Mouse (Mus musculus): ENCODE results near the gene Dvl2. TPM values are rescaled to one million over a fixed set of nuclear protein-coding genes. Genes with fewer than 3 reads are reported as not detected.

Gene Dvl2
- 51.2 to 61.3 TPM (median 58.7 TPM) in 4 replicates for total RNA-seq (2023)

GRCm38 (mm10) chr11:70000396-70000898 lies at the start of gene Dvl2:
Gene Dvl2, plus strand, starts transcription at chr11:70000595.

GRCm38 (mm10) chr11:69964650-69965270 lies 35.6 kb upstream of the Dvl2 start, which contains the start of gene Cldn7:
Gene Cldn7, plus strand, starts transcription at chr11:69964779.

GRCm38 (mm10) chr11:69981141-69981762 lies 19.1 kb upstream of the Dvl2 start, which contains the start of gene Ctdnep1:
Gene Ctdnep1, plus strand, starts transcription at chr11:69981156.

GRCm38 (mm10) chr11:69982225-69982624 lies 18.2 kb upstream of the Dvl2 start, which contains the start of gene Elp5:
Gene Elp5, minus strand, starts transcription at chr11:69982517.

GRCm38 (mm10) chr11:69990850-69991691 lies 9.3 kb upstream of the Dvl2 start, which contains the start of gene Gabarap:
Gene Gabarap, plus strand, starts transcription at chr11:69991143.

GRCm38 (mm10) chr11:69995391-69995960 lies 4.9 kb upstream of the Dvl2 start, which contains the start of gene Phf23:
Gene Phf23, plus strand, starts transcription at chr11:69995777.

GRCm38 (mm10) chr11:70014880-70015558 lies 14.6 kb downstream of the Dvl2 start, which contains the start of gene Acadvl:
Gene Acadvl, minus strand, starts transcription at chr11:70015411.

GRCm38 (mm10) chr11:70016669-70017068 lies 16.3 kb downstream of the Dvl2 start, which contains the start of gene Dlg4:
Gene Dlg4, plus strand, starts transcription at chr11:70016942.

GRCm38 (mm10) chr11:70053898-70054570 lies 53.6 kb downstream of the Dvl2 start, which contains the start of gene Asgr1:
Gene Asgr1, plus strand, starts transcription at chr11:70054085.

Other genes with a start within 250 kb of the Dvl2 start
- 227 to 251 TPM (median 238 TPM) in 4 replicates for gene Polr2a, start 242.0 kb upstream of the Dvl2 start, total RNA-seq (2023)
- gene Slc35g3, start 238.6 kb upstream of the Dvl2 start, total RNA-seq (2023) = not detected in 4 replicates
- 62.1 to 72.6 TPM (median 65.4 TPM) in 4 replicates for gene Zbtb4, start 234.7 kb upstream of the Dvl2 start, total RNA-seq (2023)
- gene Chrnb1, start 204.7 kb upstream of the Dvl2 start, total RNA-seq (2023) = 7.8 to 14.5 TPM (median 12.0 TPM) in 4 replicates
- gene Fgf11, start 198.7 kb upstream of the Dvl2 start, total RNA-seq (2023) = 0.21 to 0.22 TPM in 2 of 4 replicates, not detected in the others
- gene Tmem102, start 195.0 kb upstream of the Dvl2 start, total RNA-seq (2023) = 0.30 TPM in 1 of 4 replicates, not detected in the others
- gene Gm39566, start 185.3 kb upstream of the Dvl2 start, total RNA-seq (2023) = not detected in 4 replicates
- gene Spem2, start 182.1 kb upstream of the Dvl2 start, total RNA-seq (2023) = not detected in 4 replicates
- gene Spem1, start 178.4 kb upstream of the Dvl2 start, total RNA-seq (2023) = not detected in 4 replicates
- gene Nlgn2, start 162.8 kb upstream of the Dvl2 start, total RNA-seq (2023) = 0.27 to 1.5 TPM (median 0.32 TPM) in 4 replicates
- gene Tmem256, start 162.1 kb upstream of the Dvl2 start, total RNA-seq (2023) = 29.5 to 37.7 TPM (median 32.6 TPM) in 4 replicates
- gene Plscr3, start 154.2 kb upstream of the Dvl2 start, total RNA-seq (2023) = 9.9 to 12.6 TPM (median 11.5 TPM) in 4 replicates
- gene Tnk1, start 141.9 kb upstream of the Dvl2 start, total RNA-seq (2023) = not detected in 4 replicates
- gene Tmem95, start 122.6 kb upstream of the Dvl2 start, total RNA-seq (2023) = not detected in 4 replicates
- gene Kctd11, start 119.2 kb upstream of the Dvl2 start, total RNA-seq (2023) = 1.3 to 2.6 TPM (median 2.3 TPM) in 4 replicates
- 473 to 501 TPM (median 485 TPM) in 4 replicates for gene Acap1, start 105.1 kb upstream of the Dvl2 start, total RNA-seq (2023)
- 1.2 to 3.5 TPM (median 2.0 TPM) in 4 replicates for gene 2810408A11Rik, start 99.6 kb upstream of the Dvl2 start, total RNA-seq (2023)
- gene Neurl4, start 99.5 kb upstream of the Dvl2 start, total RNA-seq (2023) = 51.5 to 76.4 TPM (median 73.4 TPM) in 4 replicates
- 144 to 150 TPM (median 147 TPM) in 4 replicates for gene Gps2, start 86.7 kb upstream of the Dvl2 start, total RNA-seq (2023)
- gene Eif5a, start 78.6 kb upstream of the Dvl2 start, total RNA-seq (2023) = 337 to 380 TPM (median 350 TPM) in 4 replicates
- gene Ybx2, start 64.8 kb upstream of the Dvl2 start, total RNA-seq (2023) = not detected in 4 replicates
- not detected in 4 replicates for gene Slc2a4, start 52.4 kb upstream of the Dvl2 start, total RNA-seq (2023)
- not detected in 4 replicates for gene Cldn7, start 35.8 kb upstream of the Dvl2 start, total RNA-seq (2023)
- 87.5 to 123 TPM (median 99.1 TPM) in 4 replicates for gene Ctdnep1, start 19.4 kb upstream of the Dvl2 start, total RNA-seq (2023)
- gene Elp5, start 18.1 kb upstream of the Dvl2 start, total RNA-seq (2023) = 49.4 to 55.9 TPM (median 52.5 TPM) in 4 replicates
- 285 to 331 TPM (median 318 TPM) in 4 replicates for gene Gabarap, start 9.5 kb upstream of the Dvl2 start, total RNA-seq (2023)
- 48.3 to 52.7 TPM (median 51.4 TPM) in 4 replicates for gene Phf23, start 4.8 kb upstream of the Dvl2 start, total RNA-seq (2023)
- 44.6 to 55.5 TPM (median 48.8 TPM) in 4 replicates for gene Acadvl, start 14.8 kb downstream of the Dvl2 start, total RNA-seq (2023)
- gene Dlg4, start 16.3 kb downstream of the Dvl2 start, total RNA-seq (2023) = 3.9 to 7.2 TPM (median 4.3 TPM) in 4 replicates
- gene Asgr1, start 53.5 kb downstream of the Dvl2 start, total RNA-seq (2023) = not detected in 4 replicates
- not detected in 4 replicates for gene Asgr2, start 92.0 kb downstream of the Dvl2 start, total RNA-seq (2023)
- not detected in 4 replicates for gene Mgl2, start 129.7 kb downstream of the Dvl2 start, total RNA-seq (2023)
- not detected in 4 replicates for gene Clec10a, start 155.6 kb downstream of the Dvl2 start, total RNA-seq (2023)
- not detected in 4 replicates for gene Slc16a11, start 212.2 kb downstream of the Dvl2 start, total RNA-seq (2023)
- 2.3 to 6.7 TPM (median 2.5 TPM) in 4 replicates for gene Slc16a13, start 220.5 kb downstream of the Dvl2 start, total RNA-seq (2023)
- gene Bcl6b, start 229.2 kb downstream of the Dvl2 start, total RNA-seq (2023) = 0.38 to 0.97 TPM (median 0.72 TPM) in 3 of 4 replicates, not detected in the other
- gene 0610010K14Rik, start 237.3 kb downstream of the Dvl2 start, total RNA-seq (2023) = 58.0 to 66.5 TPM (median 65.5 TPM) in 4 replicates
- gene Gm21988, start 239.2 kb downstream of the Dvl2 start, total RNA-seq (2023) = 1.9 to 7.8 TPM (median 4.1 TPM) in 4 replicates
- 56.1 to 99.7 TPM (median 83.1 TPM) in 4 replicates for gene Rnasek, start 239.2 kb downstream of the Dvl2 start, total RNA-seq (2023)

Measured in B cell, adult 62 days (primary cell).